Comparison of ENCODE assay signal across 14 mouse cellular contexts in genomic region chr13:59653136-59653535, GRCm38 (mm10). TPM values are rescaled to one million over a fixed set of nuclear protein-coding genes. Genes with fewer than 3 reads are reported as not detected.
DNase-seq lines count a peak whose midpoint lies in the region; ATAC-seq and TF ChIP-seq lines count a peak whose summit lies in the region.
"Had no signal": no experiment of that assay in that cellular context is flagged by ENCODE, and none has a peak within 500 bp of the region (broad histone marks: within the 10 kb centered on the region; RNA-seq: fewer than 3 reads in every experiment).

No protein-coding gene starts in this region.

- H3K9me3 ChIP-seq in kidney, embryonic 15.5 days (replicated peaks) = no peaks in the 10 kb centered on the region
- no peaks in the 10 kb centered on the region for H3K9me3 ChIP-seq in forebrain, embryonic 12.5 days
- no peaks in the 10 kb centered on the region for H3K9me3 ChIP-seq in forebrain, embryonic 15.5 days
- 0 out of 2 replicates have a peak, but pooled peaks cover 2% of the 10 kb centered on the region for H3K9me3 ChIP-seq in midbrain, embryonic 13.5 days
- H3K9me3 ChIP-seq in liver, postnatal 0 days (ENCODE audit: low read length) = no peaks in the 10 kb centered on the region
- H3K9me3 ChIP-seq: liver, embryonic 12.5 days had no signal

- H3K4me2 ChIP-seq in kidney, embryonic 15.5 days = no peak overlapping the region
- H3K4me2 ChIP-seq in forebrain, embryonic 12.5 days = no peak overlapping the region
- no peak overlapping the region for H3K4me2 ChIP-seq in forebrain, embryonic 15.5 days (replicated peaks)
- H3K4me2 ChIP-seq in midbrain, embryonic 13.5 days (replicated peaks) = no peak overlapping the region
- H3K4me2 ChIP-seq in liver, postnatal 0 days (ENCODE audit: low read depth, low read length) = no peak overlapping the region
- H3K4me2 ChIP-seq: liver, embryonic 12.5 days had no signal

- TF ChIP-seq POLR2A in thymus, adult 2 months (IDR thresholded peaks at IDR 0.05; ENCODE audit: control insufficient read depth, extremely low read depth, insufficient read depth, low read length, poor library complexity) = no peak

- ATAC-seq in kidney, embryonic 15.5 days (replicated peaks; ENCODE audit: low FRiP score) = peak; percentile 61
- ATAC-seq in forebrain, embryonic 12.5 days (ENCODE audit: low FRiP score) = no peak
- ATAC-seq in forebrain, embryonic 15.5 days (replicated peaks) = no peak
- ATAC-seq in midbrain, embryonic 13.5 days = no peak
- no peak for ATAC-seq in liver, postnatal 0 days
- ATAC-seq: intestine, embryonic 16.5 days; liver, embryonic 12.5 days; lung, postnatal 0 days had no signal

- no peak overlapping the region for H3K9ac ChIP-seq in kidney, embryonic 15.5 days
- no peak overlapping the region for H3K9ac ChIP-seq in forebrain, embryonic 12.5 days
- H3K9ac ChIP-seq in forebrain, embryonic 15.5 days (replicated peaks) = no peak overlapping the region
- H3K9ac ChIP-seq in midbrain, embryonic 13.5 days (replicated peaks) = no peak overlapping the region
- no peak overlapping the region for H3K9ac ChIP-seq in liver, postnatal 0 days (replicated peaks)
- H3K9ac ChIP-seq: liver, embryonic 12.5 days had no signal

- peaks cover 50% of the 10 kb centered on the region for H3K4me1 ChIP-seq in kidney, embryonic 15.5 days
- H3K4me1 ChIP-seq in forebrain, embryonic 12.5 days = peaks cover 39% of the 10 kb centered on the region
- H3K4me1 ChIP-seq in forebrain, embryonic 15.5 days = peaks cover 34% of the 10 kb centered on the region
- peaks cover 50% of the 10 kb centered on the region for H3K4me1 ChIP-seq in midbrain, embryonic 13.5 days (replicated peaks)
- peaks cover 6% of the 10 kb centered on the region for H3K4me1 ChIP-seq in liver, postnatal 0 days (ENCODE audit: insufficient read depth)
- peaks cover 13% of the 10 kb centered on the region for H3K4me1 ChIP-seq in thymus, adult 2 months (replicated peaks; ENCODE audit: control insufficient read depth, insufficient read depth, low read length)

- no peaks in the 10 kb centered on the region for H3K27me3 ChIP-seq in kidney, embryonic 15.5 days
- no peaks in the 10 kb centered on the region for H3K27me3 ChIP-seq in forebrain, embryonic 12.5 days
- no peaks in the 10 kb centered on the region for H3K27me3 ChIP-seq in forebrain, embryonic 15.5 days
- no peaks in the 10 kb centered on the region for H3K27me3 ChIP-seq in midbrain, embryonic 13.5 days
- no peaks in the 10 kb centered on the region for H3K27me3 ChIP-seq in liver, postnatal 0 days (ENCODE audit: insufficient read depth, low read length)
- no peaks in the 10 kb centered on the region for H3K27me3 ChIP-seq in thymus, adult 2 months (ENCODE audit: control insufficient read depth, insufficient read depth, low read length)
- H3K27me3 ChIP-seq: liver, embryonic 12.5 days had no signal

- 36% methylated on average over 3 of the region's 3 CpGs for WGBS in kidney, embryonic 15.5 days
- WGBS in forebrain, embryonic 12.5 days = 73% methylated on average over 3 of the region's 3 CpGs
- 69% methylated on average over 3 of the region's 3 CpGs for WGBS in forebrain, embryonic 15.5 days
- 71% methylated on average over 3 of the region's 3 CpGs for WGBS in midbrain, embryonic 13.5 days
- WGBS in liver, postnatal 0 days (ENCODE audit: insufficient replicate concordance) = 88% methylated on average over 3 of the region's 3 CpGs
- WGBS in thymus, adult 2 months = 94% methylated on average over 3 of the region's 3 CpGs

- H3K27ac ChIP-seq in kidney, embryonic 15.5 days = 0 out of 2 replicates have a peak overlapping the region, but pooled peaks have one; percentile 7
- peak overlapping the region; percentile 21; the same call in 1 of the 2 replicates for H3K27ac ChIP-seq in forebrain, embryonic 12.5 days
- H3K27ac ChIP-seq in forebrain, embryonic 15.5 days (replicated peaks) = peak overlapping the region; percentile 67
- H3K27ac ChIP-seq in midbrain, embryonic 13.5 days = peak overlapping the region; percentile 73
- H3K27ac ChIP-seq in liver, postnatal 0 days (ENCODE audit: low read depth) = no peak overlapping the region
- H3K27ac ChIP-seq in thymus, adult 2 months (ENCODE audit: control insufficient read depth, insufficient read depth, low read length) = no peak overlapping the region
- H3K27ac ChIP-seq: liver, embryonic 12.5 days had no signal

- H3K36me3 ChIP-seq in kidney, embryonic 15.5 days = peaks cover 10% of the 10 kb centered on the region
- peaks cover 53% of the 10 kb centered on the region for H3K36me3 ChIP-seq in forebrain, embryonic 12.5 days (replicated peaks)
- H3K36me3 ChIP-seq in forebrain, embryonic 15.5 days = peaks cover 17% of the 10 kb centered on the region
- H3K36me3 ChIP-seq in midbrain, embryonic 13.5 days = peaks cover 51% of the 10 kb centered on the region
- peaks cover 21% of the 10 kb centered on the region; the same call in 1 of the 2 replicates for H3K36me3 ChIP-seq in liver, postnatal 0 days (replicated peaks; ENCODE audit: insufficient read depth, low read length)
- H3K36me3 ChIP-seq in thymus, adult 2 months (ENCODE audit: control insufficient read depth, insufficient read depth, low read length) = no peaks in the 10 kb centered on the region

- DNase-seq in kidney, postnatal 36 days = no peak
- DNase-seq in liver, postnatal 0 days = no peak
- DNase-seq in thymus, adult 2 months = no peak
- DNase-seq: heart, adult 11 months; heart, postnatal 14 days; right cerebral cortex, postnatal 14 days; thymus, adult 18-20 months had no signal

- TF ChIP-seq CTCF in liver, postnatal 0 days (IDR thresholded peaks at IDR 0.05; ENCODE audit: low read depth) = no peak
- no peak for TF ChIP-seq CTCF in thymus, adult 2 months (IDR thresholded peaks at IDR 0.05; ENCODE audit: borderline replicate concordance, control insufficient read depth, extremely low read depth, insufficient read depth, low read length, poor library complexity)

- H3K4me3 ChIP-seq in kidney, embryonic 15.5 days (replicated peaks) = no peak overlapping the region
- H3K4me3 ChIP-seq in forebrain, embryonic 12.5 days (replicated peaks) = no peak overlapping the region
- no peak overlapping the region for H3K4me3 ChIP-seq in forebrain, embryonic 15.5 days
- H3K4me3 ChIP-seq in midbrain, embryonic 13.5 days (replicated peaks) = no peak overlapping the region
- H3K4me3 ChIP-seq in liver, postnatal 0 days (ENCODE audit: low read depth, low read length) = no peak overlapping the region
- no peak overlapping the region for H3K4me3 ChIP-seq in thymus, adult 2 months (ENCODE audit: control insufficient read depth, insufficient read depth, low read length)
- H3K4me3 ChIP-seq: liver, embryonic 12.5 days had no signal

- TF ChIP-seq EP300 in liver, postnatal 0 days (IDR thresholded peaks at IDR 0.05; ENCODE audit: low read depth) = no peak

RNA-seq across cellular contexts. Expression of gene Golm1, which starts 22.5 kb away (rescaled TPM):
- 37.9 and 40.5 TPM in 2 replicates for polyA plus RNA-seq in kidney, embryonic 15.5 days (2015; fragmentation: Nextera tagmentation; extraction: Ambion mirVana)
- 109 and 114 TPM in 2 replicates for polyA plus RNA-seq in forebrain, embryonic 12.5 days (2016; fragmentation: Nextera tagmentation; extraction: Ambion mirVana)
- 48.2 and 48.6 TPM in 2 replicates for polyA plus RNA-seq in forebrain, embryonic 15.5 days (2015; fragmentation: Nextera tagmentation; extraction: Ambion mirVana)
- polyA plus RNA-seq in midbrain, embryonic 13.5 days (2015; fragmentation: Nextera tagmentation; extraction: Ambion mirVana) = 76.2 and 77.0 TPM in 2 replicates
- polyA plus RNA-seq in liver, postnatal 0 days (2015; fragmentation: Nextera tagmentation; extraction: Ambion mirVana) = 10.3 and 13.0 TPM in 2 replicates
- polyA plus RNA-seq in thymus, adult 2 months (2012; rRNA removed) = 3.2 and 4.4 TPM in 2 replicates

RNA-seq across cellular contexts. Expression of gene 4921517D22Rik, which starts 40.8 kb away (rescaled TPM):
- polyA plus RNA-seq in kidney, embryonic 15.5 days (2015; fragmentation: Nextera tagmentation; extraction: Ambion mirVana) = not detected in 2 replicates
- polyA plus RNA-seq in forebrain, embryonic 12.5 days (2016; fragmentation: Nextera tagmentation; extraction: Ambion mirVana) = not detected in 2 replicates
- not detected in 2 replicates for polyA plus RNA-seq in forebrain, embryonic 15.5 days (2015; fragmentation: Nextera tagmentation; extraction: Ambion mirVana)
- polyA plus RNA-seq in midbrain, embryonic 13.5 days (2015; fragmentation: Nextera tagmentation; extraction: Ambion mirVana) = not detected in 2 replicates
- polyA plus RNA-seq in liver, postnatal 0 days (2015; fragmentation: Nextera tagmentation; extraction: Ambion mirVana) = not detected in 2 replicates
- polyA plus RNA-seq in thymus, adult 2 months (2012; rRNA removed) = not detected in 2 replicates
- polyA plus RNA-seq: intestine, embryonic 16.5 days; liver, embryonic 12.5 days; lung, postnatal 0 days had no signal

RNA-seq across cellular contexts. Expression of gene Spata31d1a, which starts 57.0 kb away (rescaled TPM):
- 0.04 TPM in 1 of 2 replicates, not detected in the other for polyA plus RNA-seq in kidney, embryonic 15.5 days (2015; fragmentation: Nextera tagmentation; extraction: Ambion mirVana)
- 0.17 and 0.28 TPM in 2 replicates for polyA plus RNA-seq in forebrain, embryonic 12.5 days (2016; fragmentation: Nextera tagmentation; extraction: Ambion mirVana)
- polyA plus RNA-seq in forebrain, embryonic 15.5 days (2015; fragmentation: Nextera tagmentation; extraction: Ambion mirVana) = 0.15 and 0.29 TPM in 2 replicates
- polyA plus RNA-seq in midbrain, embryonic 13.5 days (2015; fragmentation: Nextera tagmentation; extraction: Ambion mirVana) = 0.07 and 0.12 TPM in 2 replicates
- 0.02 and 0.15 TPM in 2 replicates for polyA plus RNA-seq in liver, postnatal 0 days (2015; fragmentation: Nextera tagmentation; extraction: Ambion mirVana)
- polyA plus RNA-seq in thymus, adult 2 months (2012; rRNA removed) = 0.03 and 0.08 TPM in 2 replicates
- polyA plus RNA-seq: intestine, embryonic 16.5 days; liver, embryonic 12.5 days had no signal

RNA-seq across cellular contexts. Expression of gene Spata31d1b, which starts 58.9 kb away (rescaled TPM):
- polyA plus RNA-seq in kidney, embryonic 15.5 days (2015; fragmentation: Nextera tagmentation; extraction: Ambion mirVana) = 0.04 TPM in 1 of 2 replicates, not detected in the other
- not detected in 2 replicates for polyA plus RNA-seq in forebrain, embryonic 12.5 days (2016; fragmentation: Nextera tagmentation; extraction: Ambion mirVana)
- polyA plus RNA-seq in forebrain, embryonic 15.5 days (2015; fragmentation: Nextera tagmentation; extraction: Ambion mirVana) = not detected in 2 replicates
- not detected in 2 replicates for polyA plus RNA-seq in midbrain, embryonic 13.5 days (2015; fragmentation: Nextera tagmentation; extraction: Ambion mirVana)
- polyA plus RNA-seq in liver, postnatal 0 days (2015; fragmentation: Nextera tagmentation; extraction: Ambion mirVana) = not detected in 2 replicates
- 0.69 and 1.00 TPM in 2 replicates for polyA plus RNA-seq in thymus, adult 2 months (2012; rRNA removed)
- polyA plus RNA-seq: intestine, embryonic 16.5 days; liver, embryonic 12.5 days; lung, postnatal 0 days had no signal

Comparison
In these comparisons a context has a peak if more than half of its experiments do, and no peak if none do; other contexts are left out.
1. H3K27ac ChIP-seq: peak in kidney, embryonic 15.5 days (single experiment), forebrain, embryonic 12.5 days (single experiment), forebrain, embryonic 15.5 days (single experiment) and midbrain, embryonic 13.5 days (single experiment); none in liver, postnatal 0 days (single experiment) and thymus, adult 2 months (single experiment).